Mouse (Mus musculus) testis, adult 2 months (tissue): ENCODE measurements around the gene Rtn1.

Source experiments
- CTCF ChIP-seq: fragments of 200-500 bp; IDR thresholded peaks from 2 replicates; pipeline ENCODE4 v1.5.1; 2012; ENCODE audit warnings: low read depth, mild to moderate bottlenecking, inconsistent platforms, low read length, moderate library complexity; ENCODE audit not compliant: control insufficient read depth, insufficient read depth, insufficient replicate concordance
- POLR2A ChIP-seq: fragments of 200-500 bp; IDR thresholded peaks from 2 replicates; pipeline ENCODE4 v1.6.1; 2012; ENCODE audit warnings: low read depth, mild to moderate bottlenecking, inconsistent platforms, low read length, moderate library complexity; ENCODE audit not compliant: control insufficient read depth

DNA sequence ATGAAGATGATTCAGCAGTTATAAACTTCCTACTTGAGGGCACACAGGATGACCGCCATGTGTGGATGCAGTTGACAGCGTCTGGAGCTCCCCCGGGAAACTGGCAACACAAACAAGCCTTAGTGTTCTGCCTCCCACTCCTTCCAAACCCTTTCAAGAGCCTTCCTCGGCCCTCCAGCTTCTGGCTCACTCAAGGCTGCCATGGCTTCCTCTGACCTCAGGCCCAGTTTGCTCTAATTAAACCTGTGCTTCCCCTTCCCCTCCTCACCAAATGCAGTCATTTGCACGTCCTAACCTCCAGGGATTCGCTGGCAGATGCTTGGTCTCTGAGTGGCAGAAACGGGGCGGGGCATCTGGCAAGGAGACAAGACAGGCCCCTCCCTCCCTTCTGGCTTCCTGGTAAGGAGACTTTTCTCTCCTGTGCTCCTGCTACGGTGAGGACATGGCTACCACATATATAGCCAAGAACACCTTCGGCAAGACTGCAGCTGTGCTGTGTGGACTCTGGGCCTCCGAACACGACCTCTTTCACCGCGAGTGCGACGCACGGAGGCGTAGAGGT, 210.8 kb downstream of the Rtn1 start:
- TF ChIP-seq POLR2A (no peak), CTCF (no peak)
